Mouse (Mus musculus) urinary bladder, postnatal 14 days (tissue): ENCODE measurements around the gene Cant1.

ENCODE experiments used
- DNase-seq: peaks from one replicate; pipeline ENCODE4 v3.0.0; 2021; ENCODE audit warnings: low spot score

The Cant1 gene

DNA sequence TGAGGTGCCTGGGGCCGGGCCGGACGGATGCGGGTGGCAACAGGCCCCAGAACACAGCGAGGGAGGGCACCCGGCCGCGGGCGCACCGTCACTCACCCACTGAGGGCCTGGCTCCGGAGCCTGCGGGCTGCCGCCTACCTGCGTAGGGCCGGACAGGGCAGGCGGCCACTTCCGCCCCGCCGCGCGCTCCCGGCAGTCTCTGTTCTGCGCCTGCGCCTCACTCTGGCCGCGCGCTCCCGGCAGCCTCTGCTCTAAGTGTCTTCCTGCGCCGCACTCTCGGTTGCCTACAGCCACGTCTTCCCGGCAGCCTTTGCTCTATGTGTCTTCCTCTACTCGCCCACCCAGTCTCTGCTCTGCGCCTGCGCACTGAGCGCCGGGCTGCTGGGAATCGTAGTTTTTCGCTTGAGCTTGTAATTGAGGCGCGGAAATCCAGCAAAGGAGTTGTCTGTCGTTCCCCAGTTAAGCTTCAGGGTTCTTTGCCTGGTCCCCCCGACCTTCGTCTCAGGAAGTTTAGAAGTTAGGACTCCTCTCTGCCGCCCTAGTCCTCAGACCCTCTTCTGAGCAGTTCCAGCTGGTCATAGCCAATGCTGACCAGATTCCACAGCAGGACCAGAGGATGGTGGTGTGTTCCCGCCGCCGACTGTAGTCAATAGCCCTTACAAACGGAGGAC lies at the start of gene Cant1:
Gene Cant1 (minus strand): TSS at position 253 of the 671 bp plus-strand sequence.
- peak; percentile 98 for DNase-seq

DNA sequence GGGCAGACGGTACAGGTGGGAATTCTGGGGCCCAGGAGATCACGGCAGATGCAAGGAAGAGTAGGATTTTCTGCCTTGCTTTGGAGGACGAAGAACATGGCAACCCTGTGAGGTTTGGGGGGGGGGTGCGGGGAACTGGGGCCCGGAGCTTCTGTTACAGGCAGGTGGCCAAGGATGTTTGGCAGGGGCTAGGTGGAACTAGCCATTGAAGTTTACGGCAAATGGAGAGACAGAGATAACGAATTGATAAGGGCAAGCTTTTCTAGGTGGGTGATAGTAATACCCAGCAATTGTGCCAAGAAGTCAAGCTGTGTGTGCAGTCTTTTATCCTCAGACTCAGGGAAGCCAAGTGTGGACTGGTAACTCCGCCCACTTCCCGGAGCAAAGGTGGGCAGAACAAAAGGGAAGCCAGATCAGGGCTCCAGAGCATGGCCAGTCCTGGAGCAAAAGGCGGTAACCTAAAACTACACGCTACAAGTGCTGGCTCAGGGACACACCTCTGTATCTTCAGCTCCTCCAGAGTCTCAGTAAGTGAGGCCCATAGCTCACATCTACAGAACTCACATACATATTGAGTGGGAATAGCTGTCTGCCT lies 48.7 kb upstream of the Cant1 start:
- no peak for DNase-seq

DNA sequence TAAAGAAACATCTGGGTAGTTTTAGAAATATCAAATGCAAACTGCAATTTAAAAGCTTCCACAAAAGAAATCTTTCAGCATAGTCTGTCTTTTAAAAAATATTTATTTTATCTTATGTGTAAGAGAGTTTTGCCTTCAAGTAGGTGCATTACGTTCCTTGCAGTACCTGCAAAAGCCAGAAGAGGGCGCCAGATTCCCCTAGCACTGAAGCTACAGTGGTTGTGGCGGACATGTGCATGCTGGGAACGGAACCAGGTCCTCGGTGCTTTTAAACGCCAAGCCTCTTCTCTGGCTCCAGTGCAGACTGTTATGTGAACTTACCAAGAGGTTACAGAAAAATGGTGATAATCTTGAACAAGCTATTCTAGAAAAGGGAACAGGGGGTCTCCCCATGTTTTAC lies 41.4 kb upstream of the Cant1 start:
- DNase-seq, result no peak

DNA sequence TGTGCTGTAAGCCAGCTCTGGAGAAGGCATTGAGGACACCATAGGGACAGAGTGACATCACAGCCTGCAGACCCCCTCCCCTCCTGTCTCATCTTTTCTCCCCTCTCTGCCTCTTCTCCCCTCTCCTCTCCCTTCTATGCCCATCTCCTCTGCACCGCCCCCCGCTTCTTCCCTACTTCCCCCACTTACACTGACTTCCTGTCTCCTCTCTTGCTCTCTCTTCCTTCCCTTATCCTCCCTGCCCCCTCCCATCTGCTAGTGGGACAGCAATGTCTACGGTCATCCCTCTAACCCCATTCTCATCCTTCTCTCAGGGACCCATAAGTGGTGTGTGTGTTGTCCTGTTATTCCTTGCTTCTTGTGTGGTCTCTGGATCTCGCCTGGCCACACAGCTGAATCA lies 40.6 kb upstream of the Cant1 start:
- DNase-seq, result no peak

DNA sequence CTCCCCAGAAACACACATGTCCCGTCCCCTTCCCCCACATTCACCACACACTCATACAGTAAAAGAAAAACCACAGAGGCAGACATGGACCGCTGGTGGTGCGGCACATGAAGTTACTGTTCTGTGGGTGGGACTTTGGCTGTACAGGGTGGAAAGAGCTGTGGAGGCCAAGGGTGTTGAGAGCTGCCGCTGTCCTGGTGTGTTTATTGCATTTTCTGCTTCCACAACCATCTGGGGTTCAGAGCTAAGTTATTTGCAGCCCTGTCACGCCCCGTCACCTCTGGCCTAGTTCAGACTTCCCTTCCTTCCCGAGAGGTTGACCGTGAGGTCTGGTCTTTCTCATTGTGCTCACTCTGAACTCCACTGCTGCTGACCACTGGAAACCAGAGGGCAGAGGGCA lies 40.2 kb upstream of the Cant1 start:
- DNase-seq, result peak; percentile 67

DNA sequence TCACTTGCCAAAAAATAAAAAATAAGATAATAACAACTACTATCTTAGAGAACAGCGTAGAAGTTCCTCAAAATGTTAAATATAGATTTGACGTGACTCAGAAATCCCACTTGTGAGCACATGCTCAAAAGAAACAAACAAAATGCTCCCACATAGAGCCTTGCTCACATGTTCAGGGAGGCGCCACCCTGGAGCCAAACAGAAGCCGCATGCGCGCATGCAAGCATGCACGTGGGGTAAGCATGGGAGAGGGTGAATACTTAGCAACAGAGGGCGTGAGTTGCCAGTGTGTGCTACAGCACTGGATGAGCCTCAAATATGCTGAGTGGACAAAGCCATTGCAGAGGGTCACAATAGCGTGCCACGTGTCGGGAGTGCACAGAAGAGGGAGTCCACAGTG lies 38.1 kb upstream of the Cant1 start:
- DNase-seq, result peak; percentile 51

DNA sequence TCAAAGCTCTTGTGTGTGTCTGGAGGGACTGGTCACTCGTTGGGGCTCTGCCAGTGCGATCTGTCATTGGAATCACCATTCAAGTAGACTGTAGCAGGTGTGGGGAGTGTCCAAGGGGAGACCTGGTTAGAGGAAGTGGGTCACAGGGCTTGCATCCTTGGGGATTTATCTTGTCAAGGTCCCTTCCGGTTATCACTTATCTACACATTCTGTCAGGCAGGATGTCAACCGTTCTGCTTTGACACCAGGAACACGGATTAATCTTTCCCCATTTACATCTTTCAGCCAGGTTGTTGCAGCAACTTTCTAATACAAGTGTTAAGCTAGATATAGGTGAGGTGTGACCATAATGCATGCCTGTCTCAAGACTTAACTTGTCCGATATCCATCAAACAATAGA lies 36.9 kb upstream of the Cant1 start:
- DNase-seq, result no peak

DNA sequence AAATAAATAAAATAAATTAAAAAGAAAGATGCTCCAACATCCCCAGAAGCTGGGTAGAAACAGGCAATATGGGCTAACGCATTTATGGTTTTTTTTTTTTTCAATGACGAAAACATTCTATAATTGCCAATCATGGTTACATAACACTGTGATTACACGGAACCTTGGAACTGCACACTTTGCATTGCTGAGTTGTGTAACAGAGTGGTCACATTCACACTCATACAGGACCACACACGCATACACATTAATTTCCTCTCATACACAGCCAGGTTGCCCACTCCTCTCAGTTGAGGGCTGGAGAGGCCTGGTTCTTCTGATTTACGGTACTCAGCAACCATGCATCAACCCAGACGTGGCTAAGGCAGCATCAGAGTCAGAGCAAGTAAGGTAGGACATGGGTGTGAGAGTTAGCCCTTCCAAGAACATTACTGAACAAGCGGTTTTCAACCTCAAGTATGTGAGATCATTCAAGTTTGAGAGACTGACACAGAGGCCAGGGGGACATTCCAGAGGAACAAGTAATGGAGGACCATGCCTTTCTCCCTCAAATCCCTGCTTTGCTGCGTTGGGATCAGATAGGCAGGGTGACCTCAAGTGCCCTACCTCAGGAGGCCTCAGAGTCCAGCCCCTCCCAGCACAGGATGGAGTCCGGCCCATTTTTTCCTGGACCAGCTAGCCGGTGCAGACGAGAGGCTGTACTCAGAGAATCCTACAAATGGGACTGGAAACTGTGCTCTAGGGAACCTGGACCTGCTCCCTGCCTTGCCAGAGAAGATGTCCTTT lies 35.2 kb upstream of the Cant1 start:
- no peak for DNase-seq

DNA sequence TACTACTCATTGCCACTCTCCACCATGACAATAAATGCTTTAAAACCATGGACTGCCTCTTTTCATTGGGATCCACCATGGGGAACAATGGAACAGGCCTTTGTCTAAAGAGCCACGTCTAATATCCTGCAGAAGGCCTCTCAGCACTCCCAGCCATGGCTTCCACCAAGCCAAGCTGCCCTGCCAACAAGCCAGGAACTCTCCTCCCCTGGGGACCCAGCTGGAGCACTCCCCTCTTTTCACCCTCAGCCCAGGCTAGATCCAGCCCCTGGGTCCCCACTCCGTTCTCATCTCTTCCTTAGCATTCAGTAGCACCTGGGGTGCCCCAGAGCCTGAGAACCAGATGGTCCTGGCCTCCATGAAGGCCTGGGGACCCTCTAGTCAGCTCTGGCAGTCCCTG lies 34.1 kb upstream of the Cant1 start:
- no peak for DNase-seq

DNA sequence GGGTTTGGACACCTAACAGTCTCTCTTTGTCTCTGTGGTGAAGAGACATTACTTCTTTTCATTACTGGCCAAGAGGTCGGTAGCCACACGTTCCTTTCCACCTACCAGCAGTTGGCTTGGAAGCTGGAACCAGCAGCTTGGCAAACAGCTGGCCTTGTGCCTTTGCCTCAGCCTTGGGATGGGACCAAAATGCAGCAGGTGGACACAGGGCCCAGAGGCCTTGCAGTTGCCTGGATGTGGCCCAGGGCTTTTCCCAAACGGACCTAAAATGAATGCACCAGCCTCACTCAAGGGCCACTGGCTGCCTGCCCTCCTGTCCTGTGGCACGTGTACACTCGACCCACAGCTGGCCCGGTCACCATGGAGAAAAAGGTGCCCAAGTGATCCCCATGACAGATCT lies 32.3 kb upstream of the Cant1 start:
- no peak for DNase-seq

DNA sequence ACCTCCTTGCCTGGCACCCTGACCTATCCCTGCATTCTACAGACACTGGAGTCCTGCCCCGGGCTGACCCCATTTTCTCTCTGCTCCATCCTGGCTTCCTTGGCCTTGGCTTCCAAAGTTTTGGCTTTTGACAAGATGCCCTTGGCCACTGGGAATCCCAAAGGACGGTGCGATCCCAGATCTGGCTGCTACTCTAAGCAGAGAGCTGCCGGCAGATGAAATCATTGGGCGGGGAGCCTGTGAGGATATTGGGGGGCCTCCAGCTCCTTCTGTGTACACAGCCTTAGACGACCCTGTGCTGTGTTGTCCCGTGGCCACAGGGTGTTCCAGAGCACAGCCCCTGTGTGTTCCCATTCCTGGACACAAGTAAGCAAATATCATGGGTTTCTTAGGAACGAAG lies 29.5 kb upstream of the Cant1 start:
- no peak for DNase-seq

DNA sequence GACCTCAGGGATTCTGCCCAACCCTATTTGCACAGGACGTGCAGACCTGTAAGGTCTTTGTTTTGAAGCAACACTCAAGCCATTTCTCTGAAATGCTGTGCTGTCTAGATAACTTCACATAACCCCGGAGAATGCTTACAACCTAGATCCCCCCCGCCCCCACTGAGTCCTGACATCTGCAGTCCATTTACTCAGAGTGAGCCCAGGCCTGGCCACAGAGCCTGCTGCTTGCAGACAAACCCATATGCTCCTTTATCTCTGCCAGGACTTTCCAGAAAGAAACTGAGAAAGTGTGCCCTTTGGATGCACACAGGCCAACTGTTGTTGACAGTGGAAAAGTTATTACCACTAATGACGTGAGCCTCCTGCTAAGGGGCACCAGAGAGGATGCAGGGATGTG lies 28.5 kb upstream of the Cant1 start:
- DNase-seq, result no peak

DNA sequence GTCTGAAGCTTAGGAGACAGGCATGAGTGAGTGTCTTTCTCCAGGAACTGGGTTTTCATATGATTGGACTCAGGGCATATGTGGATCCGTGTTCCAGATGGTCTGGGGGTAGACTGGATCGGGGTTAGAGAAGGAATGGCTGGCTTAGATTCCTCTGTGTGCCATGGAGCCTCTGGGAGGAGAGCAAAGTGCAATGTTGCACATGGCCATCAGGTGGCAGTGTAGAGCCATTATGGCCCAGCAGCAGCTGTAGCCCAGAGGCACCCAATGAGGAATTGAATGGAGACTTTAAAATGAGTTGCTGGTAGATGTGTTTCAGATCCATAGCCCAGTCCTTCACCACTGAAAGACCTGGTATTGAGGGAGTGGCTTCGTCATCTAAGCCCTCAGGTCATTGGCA lies 27.0 kb upstream of the Cant1 start:
- DNase-seq, result peak; percentile 70

DNA sequence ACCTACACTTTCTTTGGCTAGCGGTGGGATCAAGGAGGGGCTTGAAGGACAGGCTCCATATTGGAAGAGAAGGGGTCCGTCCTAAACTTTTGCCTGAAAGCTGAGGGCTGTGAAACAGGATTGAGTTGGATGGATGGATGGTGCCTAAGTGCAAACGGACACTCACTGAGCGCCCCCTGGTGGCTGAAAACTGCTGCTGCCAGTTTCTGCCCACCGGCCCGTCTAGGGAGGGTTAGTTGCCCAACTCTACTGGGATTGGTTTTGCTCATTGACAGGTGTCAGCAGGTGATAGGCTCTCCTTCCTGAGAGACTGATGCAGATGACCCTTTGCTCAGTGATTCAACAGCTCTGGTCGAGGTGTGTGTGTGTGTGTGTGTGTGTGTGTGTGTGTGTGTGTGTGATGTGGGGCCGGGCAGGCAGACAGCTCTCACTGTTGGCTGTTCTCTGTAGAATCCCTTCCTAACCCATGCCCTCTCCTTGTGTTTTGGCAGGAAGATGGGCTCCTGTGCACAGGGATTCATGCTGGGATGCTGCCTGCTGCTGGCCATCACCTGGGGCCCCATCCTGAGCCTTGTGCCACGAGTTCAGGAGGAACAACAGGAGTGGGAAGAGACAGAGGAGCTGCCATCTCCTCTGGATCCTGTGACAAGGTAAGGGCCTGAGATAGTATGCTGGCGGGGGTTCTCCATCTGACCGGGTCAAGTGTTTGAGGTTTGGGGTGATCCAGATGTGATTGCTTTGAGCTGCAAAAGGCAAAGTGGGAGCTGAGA lies 24.5 kb upstream of the Cant1 start:
- peak; percentile 82 for DNase-seq

DNA sequence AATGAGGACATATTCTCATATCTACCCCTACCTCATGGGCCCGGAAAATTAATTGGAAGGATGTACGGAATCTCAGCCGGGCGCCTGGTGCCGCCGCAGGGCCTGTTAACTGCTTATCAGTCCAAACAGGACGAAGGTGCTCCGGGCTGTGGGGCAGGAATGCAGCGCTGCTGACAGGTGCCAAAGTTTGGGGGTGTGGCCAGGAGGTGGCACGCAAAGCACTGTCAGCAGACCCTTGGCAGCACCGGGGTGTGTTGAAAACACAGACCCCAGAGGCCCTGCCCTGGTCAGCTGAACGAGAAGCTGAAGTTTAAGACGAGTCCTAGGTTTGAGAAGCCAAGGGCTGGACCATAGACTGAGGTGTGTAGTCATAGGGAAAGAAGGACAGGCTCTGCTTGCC lies 23.8 kb upstream of the Cant1 start:
- DNase-seq, result no peak

DNA sequence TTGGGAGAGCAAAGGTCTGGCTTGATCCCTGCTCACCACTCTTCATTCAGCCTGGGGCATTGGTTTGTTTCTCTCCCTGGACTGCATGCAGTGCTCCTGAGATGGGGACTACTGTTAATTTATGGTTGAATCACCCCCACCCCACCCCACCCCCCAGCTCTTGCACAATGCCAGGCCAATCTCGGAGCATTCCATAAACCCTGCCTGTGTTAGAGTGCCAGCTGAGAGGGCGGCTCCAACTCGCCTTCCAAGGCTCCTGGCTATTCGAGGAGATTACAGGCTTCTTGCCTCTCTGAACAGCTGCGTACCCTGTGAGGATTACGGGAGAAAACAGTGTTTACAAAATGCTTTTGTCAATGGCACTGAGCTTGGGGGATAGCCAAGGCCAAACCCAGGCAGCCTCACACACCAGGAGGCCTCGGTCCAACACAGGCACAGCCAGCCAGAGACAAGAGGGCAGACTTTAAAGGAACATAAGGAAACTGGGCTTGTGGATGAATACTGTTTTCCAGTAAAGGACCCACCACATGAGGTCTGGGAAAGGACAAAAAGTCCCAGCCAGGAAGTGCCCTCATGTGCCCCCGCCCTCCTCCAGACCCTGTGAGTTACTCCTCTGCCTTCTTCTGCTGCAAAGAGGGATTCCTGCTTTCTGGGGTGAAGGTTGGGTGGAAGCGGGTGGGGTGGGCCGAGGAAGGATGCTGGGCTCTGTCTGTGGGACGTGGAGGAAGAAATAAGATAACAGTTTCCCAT lies 20.0 kb upstream of the Cant1 start:
- DNase-seq, result peak; percentile 49

DNA sequence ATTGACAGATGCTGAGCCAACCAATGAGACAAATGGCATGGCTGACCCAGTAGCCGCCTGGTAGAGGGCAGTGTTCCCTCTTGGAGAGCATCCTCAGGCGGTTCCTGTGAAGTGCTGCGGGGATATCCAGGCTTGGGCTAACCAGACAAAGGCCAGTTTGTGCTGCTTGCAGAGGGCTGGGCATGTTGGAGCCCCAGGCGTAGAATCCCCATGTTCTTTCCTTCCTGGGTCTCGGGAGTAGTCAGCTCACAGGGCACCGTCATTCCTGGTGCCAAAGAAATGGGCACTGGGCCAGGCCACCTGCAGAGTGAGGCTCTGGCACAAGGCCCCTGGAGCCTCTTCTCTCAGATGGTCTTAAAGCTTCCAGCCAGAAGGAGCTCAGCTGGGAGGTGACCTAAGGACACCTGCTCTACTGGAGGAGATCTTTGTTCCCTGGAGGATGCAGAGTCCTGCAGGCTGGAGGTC lies 17.6 kb upstream of the Cant1 start:
- no peak for DNase-seq

DNA sequence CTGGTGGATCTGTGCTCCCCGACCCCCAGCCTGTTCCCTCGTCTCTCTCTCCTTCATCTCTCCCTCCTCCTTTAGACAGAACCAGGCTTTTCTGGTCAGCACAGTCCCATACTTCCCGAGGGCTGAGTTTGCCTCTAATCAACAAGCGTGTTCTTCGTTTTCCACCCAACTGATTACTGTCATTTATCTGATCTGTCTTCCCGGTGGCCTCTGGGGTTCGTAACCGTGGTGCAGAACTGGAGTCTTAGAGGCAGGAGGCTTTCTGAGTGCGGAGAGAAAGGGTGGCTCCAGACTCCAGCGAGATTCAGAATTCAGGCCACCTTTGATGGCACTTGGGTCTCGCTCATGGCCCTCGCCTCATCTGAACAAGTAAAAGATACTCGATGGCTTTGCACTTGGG lies 15.2 kb upstream of the Cant1 start:
- no peak for DNase-seq

DNA sequence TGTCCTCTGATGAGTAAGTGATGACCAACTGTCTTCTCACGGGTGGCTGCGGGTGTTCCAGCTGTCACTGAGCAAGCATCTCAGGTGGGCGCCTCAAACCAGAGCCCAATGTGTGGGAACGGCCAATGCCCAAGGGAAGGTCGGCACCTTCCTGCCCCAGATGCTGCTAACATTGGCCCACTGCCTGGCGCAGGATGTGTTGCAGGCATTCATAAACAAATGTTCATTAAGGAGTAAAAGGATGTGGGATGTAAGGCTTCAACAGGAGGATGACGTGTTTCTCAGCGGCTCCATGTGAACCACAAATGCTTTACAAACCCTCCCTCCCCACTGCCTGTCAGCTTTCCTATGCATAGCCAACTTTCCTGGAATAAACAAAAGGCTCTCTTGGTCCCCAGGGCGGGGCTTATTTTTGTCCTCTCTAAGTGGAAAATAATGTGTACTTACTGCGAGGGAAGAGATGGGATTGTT lies 14.5 kb upstream of the Cant1 start:
- no peak for DNase-seq

DNA sequence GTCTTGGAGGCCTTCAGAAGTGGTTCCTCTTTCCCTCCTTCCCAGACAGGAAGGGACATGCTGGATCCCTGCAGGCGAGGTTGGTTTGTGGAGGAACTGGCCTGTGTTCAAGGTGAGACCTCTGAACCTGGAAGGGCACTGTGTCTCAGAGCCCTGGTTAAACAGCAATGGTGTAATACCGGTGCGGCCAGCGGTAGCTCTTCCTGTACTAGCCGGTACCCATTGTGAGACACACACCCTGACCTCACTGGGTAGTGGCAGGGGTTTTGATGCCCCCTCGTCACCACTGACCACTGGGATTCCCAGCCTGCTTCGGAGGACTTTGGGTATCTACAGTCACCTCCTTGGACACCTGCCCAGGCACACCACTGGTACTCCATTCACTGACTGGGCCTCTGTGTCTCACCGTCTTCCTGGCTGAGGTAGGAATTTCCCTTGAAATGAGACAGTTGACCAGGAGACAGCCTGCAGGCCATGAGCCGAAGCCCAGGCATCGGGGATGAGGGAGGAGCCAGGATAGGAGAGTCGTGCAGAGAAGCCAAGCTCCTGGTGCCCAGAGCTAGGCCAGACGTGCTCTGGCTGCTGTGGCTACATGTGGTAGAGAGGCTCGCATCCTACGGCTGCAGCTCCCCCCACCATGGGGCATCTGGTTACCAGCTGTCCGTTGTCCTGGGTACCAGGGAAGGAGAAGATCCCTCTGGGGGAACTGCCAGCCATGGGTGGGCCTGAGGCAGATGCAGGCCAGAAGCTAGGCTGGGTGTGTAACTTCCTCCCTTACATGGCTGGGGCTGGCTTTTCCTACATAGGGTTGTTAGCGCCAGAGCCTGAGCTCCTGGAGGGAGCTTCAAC lies 12.4 kb upstream of the Cant1 start:
- no peak for DNase-seq
